Mouse (Mus musculus): ENCODE data around the gene Bbs9.

- TF ChIP-seq CTCF (IDR thresholded peaks at IDR 0.05; ENCODE audit: low read depth, low read length) (no peak), POLR2A (IDR thresholded peaks at IDR 0.05; ENCODE audit: insufficient read depth, low read length) (no peak)
Observed at GRCm38 (mm10) chr9:22761487-22761886, 286.0 kb downstream of the Bbs9 start.

Data from ES-Bruce4 (cell line).